Mouse (Mus musculus) neural tube, embryonic 10.5 days (tissue): ENCODE results near the gene Arhgef10l.

Experiments
- DNase-seq: peaks from one replicate; pipeline ENCODE4 v3.0.0-alpha.2; 2017; ENCODE audit warnings: low spot score; ENCODE audit errors: extremely low spot score

Arhgef10l gene

GRCm38 (mm10) chr4:140608228-140608720 lies 57.5 kb downstream of the Arhgef10l start:
- DNase-seq: no peak

DNA sequence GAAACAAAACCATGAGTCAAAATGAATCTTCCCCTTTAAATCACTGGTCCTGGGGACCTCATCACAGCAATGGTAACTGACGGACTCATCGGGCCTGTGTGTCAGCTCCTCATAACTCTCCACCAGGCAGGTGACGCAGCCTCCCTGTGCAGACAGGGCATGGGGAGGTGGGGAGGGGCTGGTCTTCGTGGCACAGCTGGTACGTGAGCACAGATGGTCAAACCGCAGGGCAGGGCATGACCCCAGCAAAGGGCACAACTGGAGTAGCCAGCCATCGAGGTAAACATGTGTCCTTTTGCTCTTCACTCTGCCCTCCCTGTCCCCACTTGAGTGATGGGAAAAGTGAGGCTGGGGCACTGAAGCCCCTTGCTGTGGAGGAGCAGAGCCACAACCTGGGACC lies 59.0 kb downstream of the Arhgef10l start:
- no peak for DNase-seq

GRCm38 (mm10) chr4:140606197-140606596 lies 59.6 kb downstream of the Arhgef10l start:
- no peak for DNase-seq

DNA sequence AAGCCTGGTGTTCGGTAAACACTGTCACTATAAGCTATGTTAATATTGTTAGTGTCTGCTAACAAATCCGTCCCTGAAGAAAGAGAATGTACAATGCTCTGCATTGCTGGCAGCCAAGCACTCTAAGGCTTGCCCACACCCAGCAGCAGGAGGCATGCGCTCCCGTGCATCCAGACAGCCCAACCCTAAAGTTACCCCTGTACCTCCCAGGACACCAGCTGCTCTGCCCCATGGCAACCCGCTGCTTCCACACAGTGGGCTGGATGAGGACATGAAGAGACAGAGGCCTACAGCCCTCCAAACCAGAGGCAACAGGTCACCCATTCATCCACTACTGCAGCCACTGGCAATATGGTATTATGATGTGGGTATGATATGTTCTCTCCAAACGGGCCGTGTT lies 60.0 kb downstream of the Arhgef10l start:
- no peak for DNase-seq

DNA sequence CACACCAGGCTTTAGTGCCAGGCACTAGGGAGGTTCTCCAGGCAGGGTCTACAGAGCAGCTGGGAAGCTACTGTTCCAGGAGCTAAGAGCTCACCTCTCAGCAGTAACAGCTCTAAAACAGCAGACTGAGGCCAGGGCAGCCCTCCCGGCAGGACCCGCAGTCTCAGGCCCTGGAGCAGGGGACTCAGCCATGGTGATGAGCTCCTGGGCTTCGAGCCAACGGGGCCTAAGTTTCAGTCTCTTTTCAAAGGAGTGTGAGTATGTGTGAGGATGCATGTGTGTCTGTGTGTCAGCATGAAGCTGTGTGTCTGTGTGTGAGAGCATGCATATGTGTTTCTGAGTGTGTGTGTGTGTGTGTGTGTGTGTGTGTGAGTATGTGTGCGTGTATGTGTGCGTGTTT lies 60.6 kb downstream of the Arhgef10l start:
- no peak for DNase-seq

DNA sequence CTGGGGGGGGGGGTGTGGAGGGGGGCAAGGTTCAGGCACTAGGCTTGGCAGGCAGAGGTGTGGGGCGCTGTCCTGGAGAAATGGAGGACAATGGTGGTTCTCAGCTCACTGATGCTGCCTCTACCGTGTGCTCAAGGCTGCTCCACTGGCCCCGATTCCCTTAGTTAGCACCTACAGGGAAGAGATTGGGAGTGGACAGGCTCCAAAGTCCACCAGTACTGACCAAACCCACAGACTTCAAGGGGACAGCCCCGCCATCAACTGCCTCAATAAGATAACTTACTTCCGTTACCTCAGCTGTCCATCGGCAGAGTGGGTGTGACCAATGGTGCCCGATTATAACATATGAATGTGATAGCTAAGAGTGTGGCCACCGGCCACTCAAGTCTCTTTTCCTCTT lies 61.3 kb downstream of the Arhgef10l start:
- no peak for DNase-seq

GRCm38 (mm10) chr4:140602022-140602421 lies 63.8 kb downstream of the Arhgef10l start:
- no peak for DNase-seq

DNA sequence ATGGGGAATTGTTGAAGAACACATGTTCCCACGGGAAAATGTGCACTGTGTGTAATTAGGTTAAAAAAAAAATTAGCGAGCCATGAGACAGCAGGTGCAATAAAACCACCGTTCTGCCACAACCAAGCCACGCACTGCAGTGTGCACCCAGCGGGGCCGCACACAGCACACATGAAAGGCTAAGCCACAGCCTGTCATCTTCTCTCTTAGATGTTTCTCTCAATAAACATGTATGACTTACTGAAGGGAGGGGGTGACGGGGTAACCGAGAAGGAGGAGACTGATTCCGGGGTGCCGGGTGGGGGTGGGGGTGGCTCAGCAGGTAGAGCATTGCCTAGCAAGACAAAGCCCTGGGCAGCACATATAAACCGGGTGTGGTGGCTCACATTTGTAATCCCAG lies 64.7 kb downstream of the Arhgef10l start:
- no peak for DNase-seq

DNA sequence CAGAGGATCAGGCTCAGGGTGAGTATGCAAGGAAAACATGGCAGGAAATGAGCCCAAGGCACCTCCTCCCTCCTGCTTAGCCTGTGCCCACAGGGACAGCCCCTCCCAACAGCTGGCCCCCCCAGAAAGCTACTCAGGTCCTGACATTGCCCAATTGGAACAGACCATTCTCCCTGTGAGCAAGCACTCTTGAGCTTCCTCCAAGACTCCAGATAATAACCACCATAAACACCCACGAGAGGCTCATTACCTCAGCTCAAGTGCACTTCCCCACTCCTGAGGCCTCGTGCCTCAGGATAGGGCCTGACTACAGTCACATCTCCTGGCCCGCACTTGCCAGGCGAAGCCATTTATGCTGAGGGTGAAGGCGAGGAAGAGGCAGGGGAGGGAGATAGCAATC lies 67.0 kb downstream of the Arhgef10l start:
- DNase-seq: no peak

DNA sequence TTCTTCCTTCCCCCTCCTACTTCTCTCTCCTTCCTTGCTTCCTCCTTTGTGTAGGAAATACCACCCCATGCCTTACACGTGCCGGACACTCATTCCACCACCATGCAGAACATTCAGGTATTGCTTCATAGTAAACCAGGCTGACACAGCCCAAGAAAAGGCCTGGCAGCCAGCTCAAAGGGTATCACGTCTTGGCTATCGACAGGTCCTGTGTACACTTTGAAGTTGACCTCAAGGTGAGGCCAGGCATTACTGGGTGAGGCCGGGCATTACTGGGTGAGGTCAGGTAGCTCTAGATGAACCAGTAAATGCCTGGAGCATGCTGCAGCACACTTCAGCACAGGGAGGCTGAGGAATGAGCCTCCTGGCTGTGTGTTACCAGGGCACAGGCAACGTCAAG lies 67.9 kb downstream of the Arhgef10l start:
- DNase-seq: no peak

GRCm38 (mm10) chr4:140597378-140597777 lies 68.4 kb downstream of the Arhgef10l start:
- no peak for DNase-seq

DNA sequence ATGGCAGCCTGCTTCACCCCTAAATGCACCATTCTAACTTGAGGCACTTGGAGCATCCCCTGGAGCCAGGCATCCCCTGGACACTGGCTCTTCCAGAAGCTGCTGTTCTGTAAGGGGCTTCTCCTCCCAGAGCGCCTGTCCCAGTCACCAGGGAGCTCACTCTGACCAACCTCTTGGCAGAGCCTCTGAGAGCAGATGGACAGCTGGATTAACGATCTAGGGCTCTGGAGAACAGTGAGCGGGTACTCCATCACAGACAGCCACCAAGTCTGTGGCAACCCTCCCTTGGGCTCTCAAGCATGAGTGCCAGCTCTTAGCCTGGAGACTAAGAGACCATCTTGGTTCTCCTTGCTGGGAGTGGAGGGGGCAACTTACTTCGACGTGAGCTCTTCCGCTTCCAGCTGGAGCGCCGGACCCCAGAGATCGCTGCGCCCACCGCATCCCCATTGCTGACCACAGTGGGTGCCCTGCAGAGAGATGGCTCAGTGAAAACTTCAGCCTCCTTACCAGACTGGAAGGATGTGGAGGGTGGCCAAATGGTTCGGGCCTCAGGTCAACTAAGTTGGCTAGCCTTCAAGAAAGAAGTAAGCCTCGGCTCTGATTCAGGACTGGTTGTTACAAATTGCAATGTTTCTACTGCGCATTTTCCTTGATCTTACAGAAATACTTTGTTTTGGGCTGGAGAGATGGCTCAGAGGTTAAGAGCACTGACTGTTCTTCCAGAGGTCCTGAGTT lies 71.9 kb downstream of the Arhgef10l start:
- DNase-seq: no peak

DNA sequence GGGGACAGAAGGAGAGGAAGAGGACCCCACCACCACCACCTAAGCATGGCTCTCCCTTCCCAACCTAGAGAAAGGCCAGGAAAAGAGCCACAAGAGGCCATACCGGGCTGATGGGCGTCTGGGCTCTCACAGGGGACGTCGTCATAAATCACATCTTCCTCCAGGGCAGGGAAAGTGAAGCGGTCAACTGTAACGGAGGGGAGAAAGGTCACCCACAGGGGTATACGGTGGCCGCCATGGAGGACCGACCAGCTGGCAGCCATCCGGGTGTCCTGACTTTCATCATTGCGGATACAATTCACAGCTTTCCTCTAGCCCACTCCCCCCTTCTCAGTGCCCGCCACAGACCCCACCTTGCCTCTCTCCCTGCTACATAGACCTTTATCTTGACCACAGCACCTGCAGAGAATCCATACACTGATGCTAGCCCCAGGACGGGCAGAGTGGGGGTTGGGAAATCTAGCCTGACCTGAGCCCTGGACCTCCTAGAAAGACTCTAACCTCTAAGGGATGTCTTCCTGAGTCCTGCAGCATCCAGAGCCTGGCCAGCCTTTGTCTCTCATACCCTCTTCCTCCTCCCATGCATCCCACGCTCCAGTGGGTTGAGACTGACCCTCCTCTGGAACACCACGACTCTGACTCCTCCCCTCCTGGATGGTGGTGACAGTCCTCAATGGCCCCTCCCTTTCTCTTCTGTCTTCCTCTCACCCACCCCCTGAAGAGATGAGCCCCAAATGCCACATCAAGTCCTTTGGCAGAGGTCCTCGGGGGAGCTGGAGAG lies 72.6 kb downstream of the Arhgef10l start:
- DNase-seq: no peak

- peak; percentile 91 for DNase-seq
These were observed 73.5 kb downstream of the Arhgef10l start for GRCm38 (mm10) chr4:140592217-140592759.

- no peak for DNase-seq
These were observed 79.3 kb downstream of the Arhgef10l start for GRCm38 (mm10) chr4:140586478-140586877.

GRCm38 (mm10) chr4:140584240-140584639 lies 81.6 kb downstream of the Arhgef10l start:
- no peak for DNase-seq

DNA sequence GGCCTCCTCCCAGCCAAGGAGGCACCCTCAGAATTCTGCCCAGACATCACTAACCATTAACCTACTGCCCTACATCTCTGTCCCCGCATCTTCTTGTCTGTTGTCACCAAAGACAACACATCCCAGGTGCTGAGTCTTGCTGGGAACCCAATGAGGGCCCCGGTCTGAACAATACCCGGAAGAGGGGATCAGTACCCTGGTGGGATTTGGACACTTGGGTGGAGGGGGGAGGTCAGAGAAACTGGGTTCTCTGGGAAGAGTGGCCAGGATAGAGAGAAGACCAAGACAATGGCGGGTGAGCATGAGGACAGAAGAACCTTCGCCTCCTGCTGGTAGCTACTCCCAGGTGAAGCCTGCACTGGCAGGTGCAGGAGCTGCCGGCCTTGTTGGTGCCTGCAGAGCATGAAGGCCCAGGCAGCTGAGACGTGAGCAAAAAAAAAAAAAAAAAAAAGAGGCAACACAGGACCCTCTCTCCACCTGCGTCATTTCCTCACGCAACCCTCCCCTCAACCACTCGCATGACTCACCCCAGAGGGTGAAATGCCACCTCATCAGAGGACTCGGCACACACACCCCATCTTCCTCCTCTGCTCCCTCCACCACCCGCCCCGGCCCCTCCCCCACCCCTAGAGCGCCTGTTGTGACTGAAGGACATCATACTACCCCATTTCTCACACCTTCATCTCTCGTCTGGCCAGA lies 83.3 kb downstream of the Arhgef10l start:
- no peak for DNase-seq

- DNase-seq: no peak
These were observed 84.0 kb downstream of the Arhgef10l start for GRCm38 (mm10) chr4:140581730-140582389.

- DNase-seq: no peak
These were observed 84.5 kb downstream of the Arhgef10l start for GRCm38 (mm10) chr4:140581341-140581729.

GRCm38 (mm10) chr4:140580866-140581265 lies 84.9 kb downstream of the Arhgef10l start:
- no peak for DNase-seq

DNA sequence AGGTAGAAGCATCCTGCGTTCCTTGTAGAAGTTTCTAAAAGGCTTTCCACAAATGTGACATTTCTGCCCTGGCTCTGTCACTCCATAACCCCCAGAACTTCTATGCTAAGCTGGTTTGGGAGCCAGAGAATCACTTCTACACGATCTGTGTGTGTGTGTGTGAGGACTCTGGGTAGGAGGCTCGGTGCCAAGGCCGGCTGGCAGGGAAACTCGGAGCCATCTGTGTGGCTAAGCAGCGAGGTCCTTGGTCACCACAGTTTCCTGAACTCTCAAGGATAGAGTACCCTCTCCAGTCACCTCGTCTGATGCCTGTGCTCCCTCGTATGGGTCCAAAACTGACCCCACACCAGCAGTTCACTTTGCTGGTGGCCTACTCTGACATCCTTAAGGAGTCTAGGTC lies 86.2 kb downstream of the Arhgef10l start:
- no peak for DNase-seq
